Mouse (Mus musculus): ENCODE measurements around the gene S100a6.

S100a6 gene

GRCm38 (mm10) chr3:90612728-90613291 lies at the start of gene S100a6:
S100a6 (plus strand) TSS chr3:90612882.
- DNase-seq (ENCODE audit: low read depth, low spot score) = peak; percentile 94

DNA sequence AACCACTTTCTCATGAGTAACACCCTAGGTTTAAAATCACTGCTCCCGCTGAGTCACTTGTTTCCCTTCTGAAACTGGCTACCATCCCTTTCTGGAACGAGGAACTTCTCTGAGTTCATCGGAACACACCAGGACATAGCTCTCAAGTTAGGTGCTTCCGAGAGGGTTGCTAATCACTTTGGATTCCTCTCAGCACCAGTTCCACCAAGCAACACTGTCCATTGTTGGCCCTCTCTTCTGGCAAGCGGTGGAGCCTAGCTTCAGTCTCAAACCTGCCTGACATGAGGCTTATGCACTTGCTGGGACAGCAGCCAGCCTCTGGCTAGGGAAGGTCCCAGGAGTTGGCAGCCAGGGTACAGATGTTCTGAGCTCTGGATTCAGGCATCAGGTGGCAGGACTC lies 38.0 kb upstream of the S100a6 start:
- DNase-seq (ENCODE audit: low read depth, low spot score) = peak; percentile 81

DNA sequence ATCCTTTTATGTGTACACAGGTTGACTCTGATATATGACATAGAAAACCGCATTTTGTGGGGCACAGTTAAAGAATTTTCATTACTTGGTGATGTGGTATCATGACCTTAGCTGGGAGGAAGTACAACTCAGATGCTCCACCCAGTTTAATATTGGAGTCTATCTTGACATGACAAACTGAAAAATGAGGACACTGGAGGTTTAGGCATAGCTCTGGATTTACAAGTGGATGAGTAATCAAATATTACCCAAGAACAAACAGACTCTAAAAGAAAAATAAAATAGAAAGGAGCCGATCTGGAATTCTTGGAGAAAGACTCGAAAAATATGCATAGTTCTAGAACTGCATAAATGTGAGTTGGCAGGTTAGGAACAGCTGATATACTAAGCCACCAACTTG lies 37.4 kb upstream of the S100a6 start:
- peak; percentile 79 for DNase-seq (ENCODE audit: low read depth, low spot score)

- peak; percentile 43 for DNase-seq (ENCODE audit: low read depth, low spot score)
Measured at GRCm38 (mm10) chr3:90576351-90577001, 36.2 kb upstream of the S100a6 start.

DNA sequence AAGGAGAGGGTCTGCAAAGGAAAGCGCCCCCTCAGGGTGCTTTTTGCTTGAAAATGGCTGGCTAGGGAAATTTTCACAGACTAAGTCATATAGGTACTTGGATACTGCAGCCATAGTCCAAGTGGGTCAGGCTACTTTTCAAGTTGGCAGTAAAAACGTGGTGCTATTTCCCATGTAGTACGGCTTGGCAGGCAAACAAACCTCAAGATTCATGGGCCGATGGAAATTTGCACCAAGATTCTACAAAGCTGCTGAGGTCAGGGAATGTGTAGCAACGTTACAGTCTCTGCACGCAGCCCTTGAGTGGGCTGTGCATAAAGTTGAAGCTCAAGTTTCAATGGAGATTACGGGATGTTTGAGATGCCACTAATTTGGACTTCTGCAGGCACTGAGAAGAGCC lies 33.2 kb upstream of the S100a6 start:
- no peak for DNase-seq (ENCODE audit: low read depth, low spot score)

- no peak for DNase-seq (ENCODE audit: low read depth, low spot score)
Measured at GRCm38 (mm10) chr3:90581141-90581540, 31.5 kb upstream of the S100a6 start.

DNA sequence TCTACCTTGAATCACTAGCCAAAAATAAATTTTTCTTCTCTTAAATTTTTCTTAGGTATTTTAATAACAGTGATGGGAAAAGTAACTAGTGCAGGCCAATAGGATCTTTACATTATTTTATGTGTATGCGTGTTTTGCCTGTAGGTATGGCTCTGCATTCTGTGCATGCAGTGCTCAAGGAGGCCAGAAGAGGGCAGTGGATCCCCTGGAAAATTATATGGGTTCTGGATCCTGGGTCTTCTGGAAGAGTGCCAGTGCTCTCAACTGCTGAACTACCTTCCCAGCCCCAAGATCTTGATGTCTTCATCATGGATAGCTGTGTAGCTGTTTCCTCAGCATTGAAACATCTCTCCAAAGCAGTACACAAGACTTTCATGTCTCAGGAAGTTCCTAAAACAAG lies 30.5 kb upstream of the S100a6 start:
- no peak for DNase-seq (ENCODE audit: low read depth, low spot score)

DNA sequence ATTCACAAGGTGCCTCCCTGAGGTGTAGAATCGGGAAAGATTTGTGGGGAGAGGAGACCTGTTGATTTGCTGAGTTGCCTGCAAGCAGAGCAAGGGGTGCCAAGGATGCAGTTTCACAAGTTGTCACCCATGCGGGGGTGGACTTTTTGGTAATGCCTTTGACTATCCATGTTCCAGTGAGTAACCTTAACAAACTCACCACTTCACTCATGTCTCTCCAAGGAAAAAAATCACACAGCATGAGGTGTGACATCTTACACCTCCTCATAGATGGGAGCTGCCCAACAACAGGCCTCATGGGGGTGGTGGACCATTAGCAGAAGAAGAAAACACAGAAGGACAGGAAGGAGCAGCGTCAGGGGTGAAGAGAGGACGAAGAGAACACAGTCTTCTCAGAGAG lies 30.1 kb upstream of the S100a6 start:
- no peak for DNase-seq (ENCODE audit: low read depth, low spot score)

- peak; percentile 91 for DNase-seq (ENCODE audit: low read depth, low spot score)
Measured at GRCm38 (mm10) chr3:90583893-90584292, 28.8 kb upstream of the S100a6 start.

GRCm38 (mm10) chr3:90585595-90585994 lies 27.1 kb upstream of the S100a6 start:
- DNase-seq (ENCODE audit: low read depth, low spot score) = peak; percentile 98

GRCm38 (mm10) chr3:90586016-90586643 lies 26.6 kb upstream of the S100a6 start:
- DNase-seq (ENCODE audit: low read depth, low spot score) = no peak

DNA sequence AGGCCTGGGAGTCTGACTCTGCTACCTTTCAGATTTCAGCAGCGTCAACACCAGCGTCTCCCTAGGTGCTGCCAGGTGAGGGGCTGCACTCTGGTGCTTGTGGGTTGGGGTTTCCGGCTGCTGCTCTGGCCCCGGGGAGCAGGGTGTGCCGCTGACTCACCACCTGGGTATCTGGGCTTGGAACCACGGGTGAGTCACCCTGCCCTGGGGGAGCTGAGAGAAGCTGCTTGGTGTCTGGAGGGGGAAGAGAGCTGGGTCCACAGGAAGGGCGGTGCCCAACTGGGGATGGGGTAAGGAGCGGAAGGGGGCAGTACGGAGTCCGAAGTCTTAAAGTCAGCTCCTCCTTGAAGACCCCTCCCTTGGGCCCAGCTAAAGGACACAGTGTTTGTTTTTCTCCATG lies 25.8 kb upstream of the S100a6 start:
- peak; percentile 99 for DNase-seq (ENCODE audit: low read depth, low spot score)

GRCm38 (mm10) chr3:90587361-90588101 lies 25.2 kb upstream of the S100a6 start:
- peak; percentile 98 for DNase-seq (ENCODE audit: low read depth, low spot score)

- peak; percentile 89 for DNase-seq (ENCODE audit: low read depth, low spot score)
Measured at GRCm38 (mm10) chr3:90589390-90589789, 23.3 kb upstream of the S100a6 start.

GRCm38 (mm10) chr3:90589947-90590346 lies 22.7 kb upstream of the S100a6 start, which contains the start of gene S100a2:
S100a2 (plus strand) TSS chr3:90590247.
- DNase-seq (ENCODE audit: low read depth, low spot score) = no peak

- no peak for DNase-seq (ENCODE audit: low read depth, low spot score)
Measured at GRCm38 (mm10) chr3:90594466-90594865, 18.2 kb upstream of the S100a6 start.

GRCm38 (mm10) chr3:90595556-90595955 lies 17.1 kb upstream of the S100a6 start:
- no peak for DNase-seq (ENCODE audit: low read depth, low spot score)

- no peak for DNase-seq (ENCODE audit: low read depth, low spot score)
Measured at GRCm38 (mm10) chr3:90596810-90597209, 15.9 kb upstream of the S100a6 start.

DNA sequence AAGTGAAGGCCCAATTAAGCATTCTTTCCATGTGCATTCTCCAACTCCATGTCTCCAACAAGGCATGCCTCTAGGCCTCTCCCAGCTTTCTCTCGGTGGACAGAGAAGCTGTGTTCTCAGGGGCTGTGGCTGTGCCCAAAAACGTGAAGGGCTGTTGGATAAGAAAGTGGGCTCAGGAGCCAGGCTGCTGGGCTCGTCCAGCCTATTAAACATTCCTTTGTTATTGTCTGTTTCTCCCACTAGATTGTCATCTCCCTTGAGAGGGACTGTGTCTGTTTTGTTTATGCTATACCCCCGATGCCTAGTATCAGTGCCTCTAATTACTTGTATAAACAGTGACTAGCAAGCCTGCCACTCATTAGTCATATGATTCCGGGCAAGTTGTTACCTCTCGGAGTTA lies 14.9 kb upstream of the S100a6 start:
- DNase-seq (ENCODE audit: low read depth, low spot score) = peak; percentile 67

DNA sequence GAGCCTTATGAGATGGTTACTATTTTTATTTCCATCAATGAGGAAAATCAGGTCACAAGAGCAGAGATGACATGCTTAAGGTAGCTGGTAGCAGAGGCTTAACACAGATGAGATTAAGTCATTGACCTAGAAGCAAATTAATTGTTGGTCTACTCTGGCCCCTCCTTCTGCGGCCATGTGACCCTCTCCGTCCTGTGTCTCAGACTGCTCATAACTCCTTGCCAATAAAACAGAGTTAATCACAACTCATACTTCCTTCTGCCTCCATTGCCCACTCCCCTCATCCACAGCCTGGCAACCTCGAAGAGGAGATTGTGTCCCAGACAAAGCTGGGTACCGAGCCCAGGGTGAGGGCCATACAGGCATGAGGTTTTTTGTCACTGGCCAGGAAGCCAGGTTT lies 14.5 kb upstream of the S100a6 start:
- peak; percentile 51 for DNase-seq (ENCODE audit: low read depth, low spot score)

- no peak for DNase-seq (ENCODE audit: low read depth, low spot score)
Measured at GRCm38 (mm10) chr3:90599401-90599800, 13.3 kb upstream of the S100a6 start.

DNA sequence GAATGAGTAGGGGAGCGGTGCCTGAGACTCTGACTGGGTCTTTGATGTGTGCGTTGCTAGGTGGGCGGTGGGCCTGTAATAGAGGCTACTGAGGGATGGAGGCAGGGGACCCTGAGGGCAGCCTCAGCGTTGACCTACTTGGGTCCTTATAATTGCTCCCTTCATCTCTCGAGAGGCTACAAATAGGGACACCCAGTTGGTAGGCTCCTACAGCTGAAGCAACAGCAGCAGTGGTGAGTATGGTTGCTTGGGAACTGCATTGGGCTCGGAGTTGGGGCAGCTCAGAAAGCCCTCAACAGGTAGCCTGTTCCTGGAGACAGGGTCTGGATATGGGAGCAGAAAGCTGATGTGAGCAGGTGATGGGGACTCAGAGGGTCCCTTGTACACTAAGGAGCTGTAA lies 12.6 kb upstream of the S100a6 start:
- DNase-seq (ENCODE audit: low read depth, low spot score) = no peak
